Mouse (Mus musculus) stomach, embryonic 16.5 days (tissue): ENCODE results near the gene Gm21954. TPM values are rescaled to one million over a fixed set of nuclear protein-coding genes. Genes with fewer than 3 reads are reported as not detected.

Experiments used
- polyA plus RNA-seq: library from polyadenylated mRNA; unstranded; fragments of >200 nt; fragmentation: Nextera tagmentation; extraction: Ambion mirVana; gene quantifications from 2 replicates; pipeline ENCODE4 v1.2.1, GENCODE M21; 2015

Gene Gm21954
- polyA plus RNA-seq, 1 experiment from 2014 or later = not detected

Other genes starting within 250 kb of the Gm21954 start
- gene Dclk1, start 229.8 kb downstream of the Gm21954 start, polyA plus RNA-seq = 9.8 and 11.8 TPM in 2 replicates